Mouse (Mus musculus): ENCODE results near the gene Shisa4.

DNA sequence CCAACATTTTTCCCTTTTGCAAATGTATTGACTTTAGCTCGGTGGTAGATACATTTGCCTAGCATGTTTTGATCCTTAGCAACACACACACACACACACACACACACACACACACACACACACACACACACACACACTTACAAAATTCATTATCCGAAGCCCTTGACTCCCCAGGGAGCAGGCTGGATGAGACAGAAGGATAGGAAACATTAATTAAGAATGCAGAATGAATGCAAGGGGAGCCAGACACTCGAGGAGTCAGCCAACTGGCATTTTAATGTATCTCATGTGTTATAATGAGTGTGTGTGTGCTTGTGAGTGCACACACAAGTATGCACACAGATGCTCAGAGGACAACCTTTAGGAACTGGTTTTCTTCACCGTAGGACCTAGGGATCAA is 13.5 kb downstream of the Shisa4 start:
- TF ChIP-seq POLR2A (IDR thresholded peaks at IDR 0.05; ENCODE audit: borderline replicate concordance, extremely low read depth, low read depth, low read length): no peak
- TF ChIP-seq CTCF (IDR thresholded peaks at IDR 0.05; ENCODE audit: insufficient read depth, low read length): no peak

All from lung, adult 2 months (tissue).